ENCODE assay signal across 23 mouse cellular contexts in genomic region chr9:118354911-118355310, GRCm38 (mm10).
"Had no signal": no experiment of that assay in that cellular context is flagged by ENCODE, and none has a peak within 500 bp of the region (broad histone marks: within the 10 kb centered on the region; RNA-seq: fewer than 3 reads in every experiment).

No protein-coding gene starts in this region.

- H3K36me3 ChIP-seq: lung, embryonic 15.5 days; midbrain, embryonic 10.5 days; midbrain, embryonic 12.5 days; neural tube, embryonic 13.5 days; neural tube, embryonic 15.5 days had no signal

- ATAC-seq: liver, postnatal 0 days; lung, postnatal 0 days; midbrain, embryonic 16.5 days had no signal

- H3K27ac ChIP-seq: lung, embryonic 15.5 days; macrophage; midbrain, embryonic 10.5 days; midbrain, embryonic 12.5 days; neural tube, embryonic 13.5 days; neural tube, embryonic 15.5 days had no signal

- H3K4me3 ChIP-seq: lung, embryonic 15.5 days; megakaryocyte, embryonic 14.5 days; midbrain, embryonic 10.5 days; midbrain, embryonic 12.5 days; myocyte; neural tube, embryonic 13.5 days; neural tube, embryonic 15.5 days had no signal

- H3K27me3 ChIP-seq: lung, embryonic 15.5 days; megakaryocyte, embryonic 14.5 days; midbrain, embryonic 12.5 days; neural tube, embryonic 13.5 days; neural tube, embryonic 15.5 days had no signal

- DNase-seq: liver, postnatal 0 days; lung, adult 2 months; lung, postnatal 14 days; lung, postnatal 36 days; midbrain, embryonic 14.5 days; retina, postnatal 1 day; right cerebral cortex, adult 18-20 months; right cerebral cortex, postnatal 25 days; right cerebral cortex, postnatal 4 days; spleen, adult 18-20 months; thymus, adult 18-20 months; thymus, postnatal 14 days; thymus, postnatal 36 days had no signal

- H3K4me1 ChIP-seq: lung, embryonic 15.5 days; megakaryocyte, embryonic 14.5 days; midbrain, embryonic 10.5 days; midbrain, embryonic 12.5 days; neural tube, embryonic 13.5 days; neural tube, embryonic 15.5 days had no signal

- H3K9me3 ChIP-seq: lung, embryonic 15.5 days; neural tube, embryonic 13.5 days; neural tube, embryonic 15.5 days had no signal

- H3K9ac ChIP-seq: liver, postnatal 0 days; lung, embryonic 15.5 days; midbrain, embryonic 12.5 days; neural tube, embryonic 13.5 days; neural tube, embryonic 15.5 days had no signal

- H3K4me2 ChIP-seq: lung, embryonic 15.5 days; midbrain, embryonic 12.5 days; neural tube, embryonic 13.5 days; neural tube, embryonic 15.5 days had no signal
